Comparison of ENCODE assay signal across 8 mouse cellular contexts in the genomic region with DNA sequence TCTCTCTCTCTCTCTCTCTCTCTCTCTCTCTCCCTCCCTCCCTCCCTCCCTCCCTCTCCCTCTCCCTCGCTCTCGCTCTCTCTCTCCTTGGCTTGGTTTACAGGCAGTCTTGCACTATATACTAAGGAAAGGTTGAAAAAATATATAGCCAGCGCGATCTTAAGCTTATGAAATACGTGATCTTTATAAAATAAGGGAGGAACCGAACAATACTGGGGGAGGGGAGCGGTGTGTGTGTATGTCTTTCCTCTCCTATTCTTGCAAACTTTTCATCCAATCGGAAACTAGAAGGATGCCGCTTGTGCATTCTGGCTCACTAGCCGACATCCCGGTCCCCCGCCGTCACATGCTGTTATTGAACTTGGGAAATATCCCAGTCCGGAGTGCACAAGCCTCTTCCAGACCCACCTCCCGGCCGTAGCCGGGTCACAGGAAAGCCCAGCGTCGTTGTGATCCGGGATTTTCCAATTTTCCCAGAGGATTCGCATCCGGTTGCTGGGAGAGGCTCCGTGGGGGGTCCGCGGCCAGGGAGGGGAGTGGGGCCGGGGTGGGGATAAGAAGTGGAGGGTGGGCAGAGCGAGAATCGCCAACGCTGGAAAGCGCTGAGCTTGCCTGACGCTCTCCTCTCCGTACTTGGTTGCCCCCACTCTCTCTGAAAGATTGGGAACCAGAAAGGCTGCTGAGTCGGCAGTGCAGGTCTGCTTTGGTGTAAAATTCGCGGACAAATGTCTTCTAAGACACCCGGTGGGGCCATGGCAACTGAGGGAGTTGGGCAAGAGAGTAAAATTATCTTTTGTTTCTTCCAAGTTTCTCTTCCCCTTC. TPM values are rescaled to one million over a fixed set of nuclear protein-coding genes. Genes with fewer than 3 reads are reported as not detected.
DNase-seq lines count a peak whose midpoint lies in the region; ATAC-seq and TF ChIP-seq lines count a peak whose summit lies in the region.

No protein-coding gene starts in this region.

- 0 out of 2 replicates have a peak, but pooled peaks cover 5% of the 10 kb centered on the region for H3K4me1 ChIP-seq in brown adipose tissue, adult 24 weeks (ENCODE audit: control insufficient read depth, insufficient read depth, insufficient read length, low read length)
- H3K4me1 ChIP-seq in forebrain, embryonic 12.5 days, result peaks cover 21% of the 10 kb centered on the region
- peaks cover 8% of the 10 kb centered on the region for H3K4me1 ChIP-seq in hindbrain, embryonic 14.5 days (replicated peaks; ENCODE audit: control insufficient read depth, insufficient read depth, low read length)
- H3K4me1 ChIP-seq in limb, embryonic 15.5 days, result peaks cover 19% of the 10 kb centered on the region
- H3K4me1 ChIP-seq in midbrain, embryonic 15.5 days, result peaks cover 20% of the 10 kb centered on the region

- peak overlapping the region; percentile 95 for H3K4me2 ChIP-seq in forebrain, embryonic 12.5 days
- peak overlapping the region; percentile 97 for H3K4me2 ChIP-seq in hindbrain, embryonic 14.5 days (replicated peaks)
- peak overlapping the region; percentile 98 for H3K4me2 ChIP-seq in limb, embryonic 15.5 days
- peak overlapping the region; percentile 99 for H3K4me2 ChIP-seq in midbrain, embryonic 15.5 days

- intact Hi-C loops in left cerebral cortex, adult 2 months (cut with DNase I), result loop anchor here (2.0 kb wide), 1 partner anchor 46 kb away; a partner anchor contains a TSS

- peak overlapping the region; percentile 63 for H3K9ac ChIP-seq in forebrain, embryonic 12.5 days
- H3K9ac ChIP-seq in hindbrain, embryonic 14.5 days, result peak overlapping the region; percentile 59
- peak overlapping the region; percentile 26 for H3K9ac ChIP-seq in limb, embryonic 15.5 days
- peak overlapping the region; percentile 51 for H3K9ac ChIP-seq in midbrain, embryonic 15.5 days

- H3K9me3 ChIP-seq in forebrain, embryonic 12.5 days, result no peaks in the 10 kb centered on the region
- no peaks in the 10 kb centered on the region for H3K9me3 ChIP-seq in hindbrain, embryonic 14.5 days (ENCODE audit: control insufficient read depth, low read length)
- H3K9me3 ChIP-seq in limb, embryonic 15.5 days, result no peaks in the 10 kb centered on the region
- H3K9me3 ChIP-seq in midbrain, embryonic 15.5 days, result no peaks in the 10 kb centered on the region

- H3K36me3 ChIP-seq in forebrain, embryonic 12.5 days (replicated peaks), result no peaks in the 10 kb centered on the region
- no peaks in the 10 kb centered on the region for H3K36me3 ChIP-seq in hindbrain, embryonic 14.5 days (replicated peaks; ENCODE audit: control insufficient read depth, insufficient read depth)
- no peaks in the 10 kb centered on the region for H3K36me3 ChIP-seq in limb, embryonic 15.5 days
- H3K36me3 ChIP-seq in midbrain, embryonic 15.5 days (replicated peaks), result no peaks in the 10 kb centered on the region

- peak; percentile 66 for ATAC-seq in forebrain, embryonic 12.5 days (ENCODE audit: low FRiP score)
- ATAC-seq in hindbrain, embryonic 14.5 days (ENCODE audit: low FRiP score), result peak; percentile 66
- no peak for ATAC-seq in limb, embryonic 15.5 days (ENCODE audit: insufficient number of reproducible peaks, low FRiP score, low TSS enrichment, low read depth)
- ATAC-seq in midbrain, embryonic 15.5 days (replicated peaks), result peak; percentile 76

- under 1% methylated on average over 34 of the region's 36 CpGs for WGBS in forebrain, embryonic 12.5 days
- 2% methylated on average over 36 of the region's 36 CpGs for WGBS in hindbrain, embryonic 14.5 days
- WGBS in limb, embryonic 15.5 days, result under 1% methylated on average over 36 of the region's 36 CpGs
- under 1% methylated on average over 35 of the region's 36 CpGs for WGBS in midbrain, embryonic 15.5 days

- peaks cover 54% of the 10 kb centered on the region for H3K27me3 ChIP-seq in forebrain, embryonic 12.5 days
- peaks cover 42% of the 10 kb centered on the region for H3K27me3 ChIP-seq in hindbrain, embryonic 14.5 days (ENCODE audit: control insufficient read depth, insufficient read depth, low read length)
- H3K27me3 ChIP-seq in limb, embryonic 15.5 days, result peaks cover 30% of the 10 kb centered on the region
- H3K27me3 ChIP-seq in midbrain, embryonic 15.5 days (replicated peaks), result peaks cover 39% of the 10 kb centered on the region

- TF ChIP-seq CTCF in left cerebral cortex, adult 2 months (IDR thresholded peaks at IDR 0.05), result no peak

- no peak for DNase-seq in left cerebral cortex, adult 2 months (ENCODE audit: extremely low spot score in 1 of 2, low spot score in 2 of 2)
- DNase-seq in left cerebral cortex, adult 8-10 months (ENCODE audit: low spot score in 2 of 2), result no peak
- DNase-seq in hindbrain, embryonic 14.5 days (ENCODE audit: low spot score), result peak; percentile 46
- DNase-seq in telencephalon, adult 2 months (ENCODE audit: low read depth, low spot score), result peak; percentile 17

- H3K27ac ChIP-seq in left cerebral cortex, adult 2 months, result peak overlapping the region; percentile 45
- peak overlapping the region; percentile 55 for H3K27ac ChIP-seq in brown adipose tissue, adult 24 weeks (replicated peaks; ENCODE audit: low read depth, low read length)
- H3K27ac ChIP-seq in forebrain, embryonic 12.5 days, result no peak overlapping the region
- no peak overlapping the region for H3K27ac ChIP-seq in hindbrain, embryonic 14.5 days
- no peak overlapping the region for H3K27ac ChIP-seq in limb, embryonic 15.5 days
- H3K27ac ChIP-seq in midbrain, embryonic 15.5 days, result no peak overlapping the region

- peak overlapping the region; percentile 70 for H3K4me3 ChIP-seq in left cerebral cortex, adult 2 months
- peak overlapping the region; percentile 80 for H3K4me3 ChIP-seq in brown adipose tissue, adult 24 weeks (ENCODE audit: insufficient read depth, low read depth, low read length)
- H3K4me3 ChIP-seq in forebrain, embryonic 12.5 days (replicated peaks), result peak overlapping the region; percentile 57
- H3K4me3 ChIP-seq in hindbrain, embryonic 14.5 days (replicated peaks; ENCODE audit: low read length), result peak overlapping the region; percentile 51
- peak overlapping the region; percentile 54 for H3K4me3 ChIP-seq in limb, embryonic 15.5 days
- peak overlapping the region; percentile 52 for H3K4me3 ChIP-seq in midbrain, embryonic 15.5 days

RNA-seq across cellular contexts. Expression of a gene that starts 0.8 kb away (rescaled TPM):
- 1 to 10 TPM; 5.8 to 6.4 TPM for total RNA-seq in left cerebral cortex, adult 2 months (2021)
- total RNA-seq in left cerebral cortex, adult 8-10 months (2022), result 10 to 100 TPM in 2 of 4 experiments, 1 to 10 TPM in 2; 5.6 to 10.1 (median 8.5) TPM
- 1.8 and 2.0 TPM in 2 replicates for polyA plus RNA-seq in brown adipose tissue, adult 24 weeks (2012; ENCODE audit: insufficient read depth, insufficient read length, missing spikeins)
- polyA plus RNA-seq in forebrain, embryonic 12.5 days (2016; fragmentation: Nextera tagmentation; extraction: Ambion mirVana), result 3.8 and 4.2 TPM in 2 replicates
- 3.9 and 5.3 TPM in 2 replicates for polyA plus RNA-seq in hindbrain, embryonic 14.5 days (2014; fragmentation: Nextera tagmentation; extraction: Ambion mirVana)
- polyA plus RNA-seq in limb, embryonic 15.5 days (2015; fragmentation: Nextera tagmentation; extraction: Ambion mirVana), result 3.2 and 3.3 TPM in 2 replicates
- polyA plus RNA-seq in midbrain, embryonic 15.5 days (2015; fragmentation: Nextera tagmentation; extraction: Ambion mirVana), result 3.3 and 3.7 TPM in 2 replicates

RNA-seq across cellular contexts. Expression of a gene that starts 10.1 kb away (rescaled TPM):
- total RNA-seq in left cerebral cortex, adult 2 months (2021), result 1 to 10 TPM; 4.6 to 5.5 TPM
- total RNA-seq in left cerebral cortex, adult 8-10 months (2022), result 1 to 10 TPM; 5.9 to 8.1 (median 7.3) TPM
- 0.54 and 0.63 TPM in 2 replicates for polyA plus RNA-seq in brown adipose tissue, adult 24 weeks (2012; ENCODE audit: insufficient read depth, insufficient read length, missing spikeins)
- polyA plus RNA-seq in forebrain, embryonic 12.5 days (2016; fragmentation: Nextera tagmentation; extraction: Ambion mirVana), result 1.6 and 2.2 TPM in 2 replicates
- polyA plus RNA-seq in hindbrain, embryonic 14.5 days (2014; fragmentation: Nextera tagmentation; extraction: Ambion mirVana), result 0.80 and 0.91 TPM in 2 replicates
- 0.79 and 1.5 TPM in 2 replicates for polyA plus RNA-seq in limb, embryonic 15.5 days (2015; fragmentation: Nextera tagmentation; extraction: Ambion mirVana)
- polyA plus RNA-seq in midbrain, embryonic 15.5 days (2015; fragmentation: Nextera tagmentation; extraction: Ambion mirVana), result 0.37 and 0.45 TPM in 2 replicates

RNA-seq across cellular contexts. Expression of a gene that starts 46.9 kb away (rescaled TPM):
- total RNA-seq in left cerebral cortex, adult 2 months (2021), result 10 to 100 TPM; 81.7 to 89.0 TPM
- total RNA-seq in left cerebral cortex, adult 8-10 months (2022), result 10 to 100 TPM; 77.7 to 88.8 (median 82.2) TPM
- polyA plus RNA-seq in brown adipose tissue, adult 24 weeks (2012; ENCODE audit: insufficient read depth, insufficient read length, missing spikeins), result 13.1 and 25.0 TPM in 2 replicates
- polyA plus RNA-seq in forebrain, embryonic 12.5 days (2016; fragmentation: Nextera tagmentation; extraction: Ambion mirVana), result 74.2 and 80.9 TPM in 2 replicates
- polyA plus RNA-seq in hindbrain, embryonic 14.5 days (2014; fragmentation: Nextera tagmentation; extraction: Ambion mirVana), result 100.0 and 102 TPM in 2 replicates
- polyA plus RNA-seq in limb, embryonic 15.5 days (2015; fragmentation: Nextera tagmentation; extraction: Ambion mirVana), result 41.6 and 50.8 TPM in 2 replicates
- polyA plus RNA-seq in midbrain, embryonic 15.5 days (2015; fragmentation: Nextera tagmentation; extraction: Ambion mirVana), result 95.0 and 100 TPM in 2 replicates

Comparison
In these comparisons a context has a peak if more than half of its experiments do, and no peak if none do; other contexts are left out.
1. DNase-seq: peak in hindbrain, embryonic 14.5 days (single experiment) and telencephalon, adult 2 months (single experiment); none in left cerebral cortex, adult 2 months (0 of 2) and left cerebral cortex, adult 8-10 months (0 of 2).
2. H3K27ac ChIP-seq: peak in left cerebral cortex, adult 2 months (single experiment) and brown adipose tissue, adult 24 weeks (single experiment); none in forebrain, embryonic 12.5 days (single experiment), hindbrain, embryonic 14.5 days (single experiment), limb, embryonic 15.5 days (single experiment) and midbrain, embryonic 15.5 days (single experiment).
3. Peak in every context shown above with its lines, with median percentiles within 50 percentile points of each other: H3K4me3 ChIP-seq, H3K4me2 ChIP-seq and H3K9ac ChIP-seq.